In the genomic region with DNA sequence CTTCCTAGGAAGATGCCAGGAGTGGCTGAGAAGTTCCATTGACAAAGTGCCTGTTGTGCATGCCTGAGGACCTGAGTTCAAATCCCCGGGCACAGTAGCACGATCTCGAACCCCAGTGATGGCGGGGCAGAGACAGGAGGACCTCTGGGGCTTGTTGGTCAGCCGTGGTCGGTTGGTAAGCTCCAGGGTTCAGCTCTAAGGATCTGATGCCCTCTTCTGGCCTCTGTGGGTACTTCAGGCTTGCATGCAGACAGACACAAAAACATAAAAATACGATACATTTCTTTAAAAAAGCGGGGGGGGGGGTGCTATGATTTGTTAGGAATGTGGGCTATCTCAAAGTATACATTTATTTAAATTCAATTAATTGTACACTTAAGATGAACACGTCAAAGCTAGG, we compare ENCODE assay signal across 10 mouse cellular contexts. TPM values are rescaled to one million over a fixed set of nuclear protein-coding genes. Genes with fewer than 3 reads are reported as not detected.
DNase-seq lines count a peak whose midpoint lies in the region; ATAC-seq lines count a peak whose summit lies in the region.
"Had no signal": no experiment of that assay in that cellular context is flagged by ENCODE, and none has a peak within 500 bp of the region (broad histone marks: within the 10 kb centered on the region; RNA-seq: fewer than 3 reads in every experiment).

No protein-coding gene starts in this region.

- no peak overlapping the region for H3K4me3 ChIP-seq in hindbrain, embryonic 10.5 days
- H3K4me3 ChIP-seq in hindbrain, embryonic 13.5 days: no peak overlapping the region
- H3K4me3 ChIP-seq: embryonic facial prominence, embryonic 12.5 days; stomach, embryonic 15.5 days had no signal

- H3K4me1 ChIP-seq in hindbrain, embryonic 10.5 days (replicated peaks): no peaks in the 10 kb centered on the region
- H3K4me1 ChIP-seq in hindbrain, embryonic 13.5 days (replicated peaks): no peaks in the 10 kb centered on the region; the same call in 1 of the 2 replicates
- H3K4me1 ChIP-seq: embryonic facial prominence, embryonic 12.5 days; stomach, embryonic 15.5 days had no signal

- no peak overlapping the region for H3K4me2 ChIP-seq in hindbrain, embryonic 13.5 days
- H3K4me2 ChIP-seq: embryonic facial prominence, embryonic 12.5 days; stomach, embryonic 15.5 days had no signal

- peak; percentile 51 for DNase-seq in hindbrain, embryonic 10.5 days (ENCODE audit: low spot score)
- DNase-seq in 3134 (ENCODE audit: extremely low read depth, insufficient read length, low spot score): peak; percentile 47
- DNase-seq in ES-CJ7 (ENCODE audit: low read depth, low spot score): peak; percentile 69
- peak; percentile 34 for DNase-seq in thymus, postnatal 25 days
- no peak for DNase-seq in gastrocnemius, adult 18-20 months (ENCODE audit: low spot score)

- no peak overlapping the region for H3K9ac ChIP-seq in hindbrain, embryonic 13.5 days
- H3K9ac ChIP-seq: embryonic facial prominence, embryonic 12.5 days; stomach, embryonic 15.5 days had no signal

- H3K27ac ChIP-seq in hindbrain, embryonic 10.5 days: no peak overlapping the region
- no peak overlapping the region for H3K27ac ChIP-seq in hindbrain, embryonic 13.5 days
- H3K27ac ChIP-seq: embryonic facial prominence, embryonic 12.5 days; stomach, embryonic 15.5 days had no signal

- ATAC-seq in hindbrain, embryonic 13.5 days (ENCODE audit: low FRiP score): no peak
- peak; percentile 56; the same call in 1 of the 2 replicates for ATAC-seq in granulocyte monocyte progenitor cell, adult 5-6 weeks (replicated peaks; ENCODE audit: poor library complexity, severe bottlenecking)
- no peak for ATAC-seq in activated CD4-positive, CD25-positive, alpha-beta regulatory T cell, adult 4 months

- no peaks in the 10 kb centered on the region for H3K27me3 ChIP-seq in hindbrain, embryonic 10.5 days (ENCODE audit: insufficient read depth, poor library complexity, severe bottlenecking)
- H3K27me3 ChIP-seq in hindbrain, embryonic 13.5 days: no peaks in the 10 kb centered on the region
- H3K27me3 ChIP-seq: embryonic facial prominence, embryonic 12.5 days; stomach, embryonic 15.5 days had no signal

- no peaks in the 10 kb centered on the region for H3K36me3 ChIP-seq in hindbrain, embryonic 10.5 days
- no peaks in the 10 kb centered on the region for H3K36me3 ChIP-seq in hindbrain, embryonic 13.5 days
- H3K36me3 ChIP-seq: embryonic facial prominence, embryonic 12.5 days; stomach, embryonic 15.5 days had no signal

- whole genome bisulfite sequencing in hindbrain, embryonic 10.5 days: 60% methylated on average over 9 of the region's 9 CpGs
- 57% methylated on average over 9 of the region's 9 CpGs for WGBS in hindbrain, embryonic 13.5 days

- peaks cover 7% of the 10 kb centered on the region for H3K9me3 ChIP-seq in hindbrain, embryonic 10.5 days
- H3K9me3 ChIP-seq in hindbrain, embryonic 13.5 days: no peaks in the 10 kb centered on the region
- H3K9me3 ChIP-seq: stomach, embryonic 15.5 days had no signal

RNA-seq across cellular contexts. Expression of a gene that starts 11.2 kb away (rescaled TPM):
- polyA plus RNA-seq in hindbrain, embryonic 10.5 days (2016; fragmentation: Nextera tagmentation; extraction: Ambion mirVana): not detected in 2 replicates
- polyA plus RNA-seq in hindbrain, embryonic 13.5 days (2015; fragmentation: Nextera tagmentation; extraction: Ambion mirVana): 0.30 and 0.35 TPM in 2 replicates
- total RNA-seq in granulocyte monocyte progenitor cell, adult 5-6 weeks (2014; fragmentation: Nextera tagmentation): 0.62 and 1.7 TPM in 2 replicates
- total RNA-seq in granulocyte monocyte progenitor cell, adult 5-6 weeks (2017): 0.22 and 0.82 TPM in 2 replicates
- total RNA-seq in gastrocnemius, adult 18-20 months (2021): not detected
- not detected for polyA plus RNA-seq in activated CD4-positive, CD25-positive, alpha-beta regulatory T cell, adult 4 months (2017; shearing (Covaris generic))
- polyA plus RNA-seq: embryonic facial prominence, embryonic 12.5 days had no signal

RNA-seq across cellular contexts. Expression of a gene that starts 43.3 kb away (rescaled TPM):
- 100.0 and 117 TPM in 2 replicates for polyA plus RNA-seq in hindbrain, embryonic 10.5 days (2016; fragmentation: Nextera tagmentation; extraction: Ambion mirVana)
- 57.4 and 63.4 TPM in 2 replicates for polyA plus RNA-seq in hindbrain, embryonic 13.5 days (2015; fragmentation: Nextera tagmentation; extraction: Ambion mirVana)
- 7.2 and 13.5 TPM in 2 replicates for total RNA-seq in granulocyte monocyte progenitor cell, adult 5-6 weeks (2014; fragmentation: Nextera tagmentation)
- total RNA-seq in granulocyte monocyte progenitor cell, adult 5-6 weeks (2017): 31.3 and 33.7 TPM in 2 replicates
- total RNA-seq in gastrocnemius, adult 18-20 months (2021): 10 to 100 TPM; 41.2 to 63.7 TPM
- polyA plus RNA-seq in activated CD4-positive, CD25-positive, alpha-beta regulatory T cell, adult 4 months (2017; shearing (Covaris generic)): 100 to 1,000 TPM; 174 to 181 TPM

RNA-seq across cellular contexts. Expression of a gene that starts 59.8 kb away (rescaled TPM):
- polyA plus RNA-seq in hindbrain, embryonic 10.5 days (2016; fragmentation: Nextera tagmentation; extraction: Ambion mirVana): 1.5 and 3.4 TPM in 2 replicates
- 2.8 and 3.2 TPM in 2 replicates for polyA plus RNA-seq in hindbrain, embryonic 13.5 days (2015; fragmentation: Nextera tagmentation; extraction: Ambion mirVana)
- total RNA-seq in granulocyte monocyte progenitor cell, adult 5-6 weeks (2014; fragmentation: Nextera tagmentation): not detected in 2 replicates
- 4.7 and 6.3 TPM in 2 replicates for total RNA-seq in granulocyte monocyte progenitor cell, adult 5-6 weeks (2017)
- 1 to 10 TPM; 1.1 to 2.0 TPM for total RNA-seq in gastrocnemius, adult 18-20 months (2021)
- not detected for polyA plus RNA-seq in activated CD4-positive, CD25-positive, alpha-beta regulatory T cell, adult 4 months (2017; shearing (Covaris generic))
